Mouse (Mus musculus): ENCODE data around the gene Capn3. TPM values are rescaled to one million over a fixed set of nuclear protein-coding genes. Genes with fewer than 3 reads are reported as not detected.

The Capn3 gene
- total RNA-seq (2014; rRNA removed; ENCODE audit: low replicate concordance) (0.81 and 1.8 TPM in 2 replicates), polyA plus RNA-seq (2015; fragmentation: Nextera tagmentation; extraction: Ambion mirVana) (0.77 and 1.6 TPM in 2 replicates)

- H3K9ac ChIP-seq (replicated peaks; ENCODE audit: low read depth, low read length) = no peak within 1 kb of the TSS
- H3K27me3 ChIP-seq (ENCODE audit: control insufficient read depth, insufficient read depth, low read length) = no peaks in the 10 kb centered on the region
- WGBS = 66% methylated on average over 4 of the region's 4 CpGs
These were observed at the start of gene Capn3 for GRCm38 (mm10) chr2:120455719-120456118. Gene Capn3 (plus strand): TSS chr2:120456019.

DNA sequence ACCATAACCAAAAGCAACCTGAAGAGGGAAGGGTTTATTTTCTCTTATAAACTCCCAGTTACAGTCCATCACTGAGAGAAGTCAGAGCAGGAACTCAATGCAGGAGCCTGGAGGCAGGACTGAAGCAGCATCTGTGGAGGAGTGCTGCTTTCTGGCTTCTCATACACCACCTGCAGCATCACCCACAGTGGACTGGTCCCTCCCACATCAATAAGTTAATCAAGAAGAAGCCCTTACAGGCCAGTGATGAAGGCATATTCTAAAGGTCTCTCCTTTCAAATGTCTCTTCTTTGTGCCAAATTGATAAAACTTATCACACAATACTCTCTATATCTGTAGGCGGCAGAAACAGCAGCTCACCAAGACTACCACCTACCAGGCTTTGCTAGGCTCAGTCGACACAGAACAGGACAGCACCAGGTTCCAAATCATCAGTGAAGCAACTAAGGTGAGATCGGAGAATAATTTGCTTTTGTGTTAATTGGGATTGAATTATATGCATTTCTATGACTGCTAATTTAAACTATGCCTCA lies 44.7 kb upstream of the Capn3 start:
- WGBS = 85% methylated on average over 3 of the region's 3 CpGs
- Histone ChIP-seq H3K27ac (ENCODE audit: low read depth) (no peak overlapping the region), H3K27me3 (ENCODE audit: control insufficient read depth, insufficient read depth, low read length) (no peaks in the 10 kb centered on the region), H3K4me1 (ENCODE audit: control insufficient read depth, insufficient read depth) (no peaks in the 10 kb centered on the region), H3K4me3 (ENCODE audit: low read depth, low read length) (no peak overlapping the region), H3K9ac (replicated peaks; ENCODE audit: low read depth, low read length) (no peak overlapping the region), H3K4me2 (ENCODE audit: low read depth, low read length) (no peak overlapping the region), H3K36me3 (replicated peaks; ENCODE audit: control insufficient read depth, insufficient read depth, low read length) (peaks cover 12% of the 10 kb centered on the region; the same call in 1 of the 2 replicates), H3K9me3 (replicated peaks; ENCODE audit: control insufficient read depth, low read length) (no peaks in the 10 kb centered on the region)
- TF ChIP-seq EP300 (IDR thresholded peaks at IDR 0.05; ENCODE audit: low read depth) (no peak), CTCF (IDR thresholded peaks at IDR 0.05; ENCODE audit: low read depth) (no peak)
- no peak for DNase-seq (ENCODE audit: low spot score)
- ATAC-seq (ENCODE audit: insufficient read depth, low read depth) = no peak

More at GRCm38 (mm10) chr2:120455719-120456118, at the start of gene Capn3:
- no peaks in the 10 kb centered on the region for H3K4me1 ChIP-seq (ENCODE audit: control insufficient read depth, insufficient read depth)
- DNase-seq (ENCODE audit: low spot score) (no peak), ATAC-seq (ENCODE audit: insufficient read depth, low read depth) (no peak)
- TF ChIP-seq EP300 (IDR thresholded peaks at IDR 0.05; ENCODE audit: low read depth) = no peak
- TF ChIP-seq CTCF (IDR thresholded peaks at IDR 0.05; ENCODE audit: low read depth) = no peak
- H3K9me3 ChIP-seq (replicated peaks; ENCODE audit: control insufficient read depth, low read length) = no peaks in the 10 kb centered on the region
- H3K4me3 ChIP-seq (ENCODE audit: low read depth, low read length) = no peak within 1 kb of the TSS
- no peak within 1 kb of the TSS for H3K4me2 ChIP-seq (ENCODE audit: low read depth, low read length)
- H3K36me3 ChIP-seq (replicated peaks; ENCODE audit: control insufficient read depth, insufficient read depth, low read length) = 0 out of 2 replicates have a peak, but pooled peaks cover 7% of the 10 kb centered on the region
- no peak within 1 kb of the TSS; the same call in 1 of the 2 replicates for H3K27ac ChIP-seq (ENCODE audit: low read depth)

- H3K27me3 ChIP-seq (ENCODE audit: control insufficient read depth, insufficient read depth, low read length) = no peaks in the 10 kb centered on the region
- no peak for TF ChIP-seq EP300 (IDR thresholded peaks at IDR 0.05; ENCODE audit: low read depth)
- TF ChIP-seq CTCF (IDR thresholded peaks at IDR 0.05; ENCODE audit: low read depth) = no peak
These were observed 41.7 kb upstream of the Capn3 start for GRCm38 (mm10) chr2:120414113-120414512.

DNA sequence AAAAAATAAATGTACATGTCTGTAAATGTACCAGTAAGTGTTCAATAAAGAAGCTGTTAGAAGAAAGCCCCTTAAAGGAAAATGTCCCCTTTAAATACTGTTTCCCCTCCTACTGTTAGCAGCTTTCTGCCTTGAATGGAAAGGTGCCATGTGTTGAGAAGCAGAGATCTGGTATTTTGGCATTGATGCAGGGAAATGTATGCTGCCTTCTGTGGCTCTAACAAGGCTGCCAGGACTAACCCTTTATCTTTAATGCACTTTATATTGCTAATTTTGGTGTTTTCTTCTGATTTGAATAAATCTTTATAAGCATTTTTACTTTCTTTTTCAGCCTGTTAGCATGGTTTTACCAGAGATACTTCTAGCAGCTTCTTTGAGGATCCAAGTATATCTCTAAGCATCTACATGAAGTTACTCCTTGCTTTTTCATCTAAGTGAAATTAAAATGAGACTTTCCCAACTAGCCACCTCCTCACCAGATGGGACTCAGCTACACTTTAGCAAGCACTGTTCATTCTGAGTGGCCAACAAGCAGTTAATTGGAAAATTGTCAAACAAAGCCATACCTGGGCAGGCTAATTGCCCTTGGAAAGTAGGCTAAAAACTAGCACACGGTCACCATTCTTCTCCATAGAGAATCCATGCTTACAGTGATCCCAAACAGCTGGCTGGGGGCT lies 40.9 kb upstream of the Capn3 start:
- DNase-seq (ENCODE audit: low spot score) (no peak), ATAC-seq (ENCODE audit: insufficient read depth, low read depth) (no peak)
- Histone ChIP-seq H3K27ac (ENCODE audit: low read depth) (no peak overlapping the region), H3K36me3 (replicated peaks; ENCODE audit: control insufficient read depth, insufficient read depth, low read length) (peaks cover 12% of the 10 kb centered on the region; the same call in 1 of the 2 replicates), H3K27me3 (ENCODE audit: control insufficient read depth, insufficient read depth, low read length) (no peaks in the 10 kb centered on the region), H3K9ac (replicated peaks; ENCODE audit: low read depth, low read length) (no peak overlapping the region), H3K4me3 (ENCODE audit: low read depth, low read length) (no peak overlapping the region), H3K4me1 (ENCODE audit: control insufficient read depth, insufficient read depth) (no peaks in the 10 kb centered on the region), H3K9me3 (replicated peaks; ENCODE audit: control insufficient read depth, low read length) (no peaks in the 10 kb centered on the region), H3K4me2 (ENCODE audit: low read depth, low read length) (no peak overlapping the region)
- no peak for TF ChIP-seq EP300 (IDR thresholded peaks at IDR 0.05; ENCODE audit: low read depth)
- no peak for TF ChIP-seq CTCF (IDR thresholded peaks at IDR 0.05; ENCODE audit: low read depth)
- WGBS = 73% methylated on average over 1 of the region's 1 CpGs

More at GRCm38 (mm10) chr2:120414113-120414512, 41.7 kb upstream of the Capn3 start:
- Histone ChIP-seq H3K27ac (ENCODE audit: low read depth) (no peak overlapping the region), H3K4me3 (ENCODE audit: low read depth, low read length) (no peak overlapping the region), H3K9ac (replicated peaks; ENCODE audit: low read depth, low read length) (no peak overlapping the region), H3K9me3 (replicated peaks; ENCODE audit: control insufficient read depth, low read length) (no peaks in the 10 kb centered on the region), H3K36me3 (replicated peaks; ENCODE audit: control insufficient read depth, insufficient read depth, low read length) (peaks cover 12% of the 10 kb centered on the region; the same call in 1 of the 2 replicates), H3K4me2 (ENCODE audit: low read depth, low read length) (no peak overlapping the region), H3K4me1 (ENCODE audit: control insufficient read depth, insufficient read depth) (no peaks in the 10 kb centered on the region)
- DNase-seq (ENCODE audit: low spot score) (no peak), ATAC-seq (ENCODE audit: insufficient read depth, low read depth) (no peak)

GRCm38 (mm10) chr2:120424386-120424785 lies 31.4 kb upstream of the Capn3 start:
- 82% methylated on average over 5 of the region's 5 CpGs for WGBS
- no peak for DNase-seq (ENCODE audit: low spot score)

More at GRCm38 (mm10) chr2:120424386-120424785, 31.4 kb upstream of the Capn3 start:
- Histone ChIP-seq H3K27me3 (ENCODE audit: control insufficient read depth, insufficient read depth, low read length) (no peaks in the 10 kb centered on the region), H3K4me1 (ENCODE audit: control insufficient read depth, insufficient read depth) (no peaks in the 10 kb centered on the region), H3K27ac (ENCODE audit: low read depth) (no peak overlapping the region; the same call in 1 of the 2 replicates), H3K36me3 (replicated peaks; ENCODE audit: control insufficient read depth, insufficient read depth, low read length) (peaks cover 9% of the 10 kb centered on the region), H3K9ac (replicated peaks; ENCODE audit: low read depth, low read length) (no peak overlapping the region), H3K4me3 (ENCODE audit: low read depth, low read length) (no peak overlapping the region), H3K9me3 (replicated peaks; ENCODE audit: control insufficient read depth, low read length) (no peaks in the 10 kb centered on the region), H3K4me2 (ENCODE audit: low read depth, low read length) (no peak overlapping the region)
- no peak for ATAC-seq (ENCODE audit: insufficient read depth, low read depth)
- TF ChIP-seq EP300 (IDR thresholded peaks at IDR 0.05; ENCODE audit: low read depth) (no peak), CTCF (IDR thresholded peaks at IDR 0.05; ENCODE audit: low read depth) (no peak)

Data from heart, postnatal 0 days (tissue).